Mouse (Mus musculus) embryonic facial prominence, embryonic 11.5 days (tissue): ENCODE measurements at regions not wholly inside any gene's neighbourhood (a gene's known extent, or its start where the extent isn't known, plus 50 kb on each side); places are given as distances from the start of the nearest gene placed in this dataset.

Source experiments
- ATAC-seq: fragments of 200-750 bp; cut with Nextera tagmentation; replicated peaks from 2 replicates; pipeline ENCODE4 v1.8.0; 2017; ENCODE audit warnings: low read depth; ENCODE audit not compliant: insufficient number of reproducible peaks, low FRiP score, low TSS enrichment
- DNase-seq: peaks from one replicate; pipeline ENCODE4 v3.0.0-alpha.2; 2015; ENCODE audit warnings: low spot score
- H3K27ac ChIP-seq: fragments of 300-500 bp; sonication (generic); replicated peaks from 2 replicates; pipeline ENCODE4 v1.5.1; 2014; ENCODE audit warnings: mild to moderate bottlenecking, low read depth, low read length, control low read depth
- H3K27me3 ChIP-seq: fragments of 300-500 bp; sonication (generic); 2 replicates; pipeline ENCODE4 v1.6.1; 2014; ENCODE audit warnings: mild to moderate bottlenecking, low read length, moderate library complexity, mixed read lengths; ENCODE audit not compliant: control insufficient read depth, insufficient read depth
- H3K36me3 ChIP-seq: fragments of 300-500 bp; sonication (generic); replicated peaks from 2 replicates; pipeline ENCODE4 v1.6.1; 2014; ENCODE audit warnings: low read depth, mild to moderate bottlenecking, low read length, moderate library complexity, mixed read lengths; ENCODE audit not compliant: control insufficient read depth, insufficient read depth
- H3K4me1 ChIP-seq: fragments of 300-500 bp; sonication (generic); 2 replicates; pipeline ENCODE4 v1.6.1; 2014; ENCODE audit warnings: low read length, mixed read lengths; ENCODE audit not compliant: control insufficient read depth, insufficient read depth
- H3K4me2 ChIP-seq: fragments of 300-500 bp; sonication (generic); 2 replicates; pipeline ENCODE4 v1.6.1; 2014; ENCODE audit warnings: low read depth, mild to moderate bottlenecking, control low read depth, low read length, moderate library complexity
- H3K4me3 ChIP-seq: fragments of 300-500 bp; sonication (generic); 2 replicates; pipeline ENCODE4 v1.5.1; 2014; ENCODE audit warnings: low read depth, low read length, control low read depth
- H3K9ac ChIP-seq: fragments of 300-500 bp; sonication (generic); replicated peaks from 2 replicates; pipeline ENCODE4 v1.6.1; 2014; ENCODE audit warnings: mild to moderate bottlenecking, control low read depth, low read length
- H3K9me3 ChIP-seq: fragments of 300-500 bp; sonication (generic); replicated peaks from 2 replicates; pipeline ENCODE4 v1.6.1; 2016; ENCODE audit warnings: mild to moderate bottlenecking, low read length, inconsistent platforms, mixed read lengths; ENCODE audit not compliant: control insufficient read depth
- WGBS: fragments of 180-500 bp; shearing (Covaris S2); extraction: QIAGEN DNeasy Blood & Tissue Kit; methylation state at CpG from one replicate; pipeline ENCODE4 v1.1.7; 2014; 5-methylcytosine and 5-hydroxymethylcytosine counted together

GRCm38 (mm10) chr16:53245365-53245764, 791.5 kb upstream of the Alcam start:
- Histone ChIP-seq H3K36me3 (no peaks in the 10 kb centered on the region), H3K9ac (no peak overlapping the region), H3K9me3 (no peaks in the 10 kb centered on the region), H3K4me2 (no peak overlapping the region), H3K27me3 (no peaks in the 10 kb centered on the region), H3K27ac (no peak overlapping the region), H3K4me1 (no peaks in the 10 kb centered on the region), H3K4me3 (no peak overlapping the region)
- no peak for DNase-seq
- WGBS, result 82% methylated on average over 1 of the region's 1 CpGs
- no peak for ATAC-seq

- H3K4me3 ChIP-seq, result no peak overlapping the region
- H3K4me1 ChIP-seq, result no peaks in the 10 kb centered on the region
- ATAC-seq, result no peak
- no peak overlapping the region for H3K27ac ChIP-seq
- H3K27me3 ChIP-seq, result no peaks in the 10 kb centered on the region
- no peaks in the 10 kb centered on the region for H3K9me3 ChIP-seq
- H3K9ac ChIP-seq, result no peak overlapping the region
- 87% methylated on average over 3 of the region's 3 CpGs for WGBS
- no peak for DNase-seq
- no peak overlapping the region for H3K4me2 ChIP-seq
- H3K36me3 ChIP-seq, result no peaks in the 10 kb centered on the region
Observed at GRCm38 (mm10) chr16:53242126-53242537, 788.3 kb upstream of the Alcam start.

GRCm38 (mm10) chr16:53218886-53219285, 765.0 kb upstream of the Alcam start:
- no peaks in the 10 kb centered on the region for H3K36me3 ChIP-seq
- no peak overlapping the region for H3K4me3 ChIP-seq
- no peaks in the 10 kb centered on the region for H3K27me3 ChIP-seq
- H3K4me1 ChIP-seq, result no peaks in the 10 kb centered on the region
- no peak overlapping the region for H3K4me2 ChIP-seq
- no peak overlapping the region for H3K9ac ChIP-seq
- no peaks in the 10 kb centered on the region for H3K9me3 ChIP-seq
- ATAC-seq (no peak), DNase-seq (no peak)
- H3K27ac ChIP-seq, result no peak overlapping the region
- 81% methylated on average over 4 of the region's 4 CpGs for WGBS

GRCm38 (mm10) chr16:53201449-53201848, 747.6 kb upstream of the Alcam start:
- Histone ChIP-seq H3K27ac (no peak overlapping the region), H3K4me1 (no peaks in the 10 kb centered on the region), H3K27me3 (no peaks in the 10 kb centered on the region), H3K9me3 (no peaks in the 10 kb centered on the region), H3K36me3 (no peaks in the 10 kb centered on the region), H3K4me3 (no peak overlapping the region), H3K9ac (no peak overlapping the region), H3K4me2 (no peak overlapping the region)
- ATAC-seq, result no peak
- no peak for DNase-seq
- 43% methylated on average over 1 of the region's 1 CpGs for WGBS

GRCm38 (mm10) chr16:53186444-53186843, 732.6 kb upstream of the Alcam start:
- no peak for DNase-seq
- Histone ChIP-seq H3K36me3 (no peaks in the 10 kb centered on the region), H3K4me3 (no peak overlapping the region), H3K27me3 (no peaks in the 10 kb centered on the region), H3K4me2 (no peak overlapping the region), H3K9me3 (no peaks in the 10 kb centered on the region), H3K4me1 (no peaks in the 10 kb centered on the region), H3K9ac (no peak overlapping the region), H3K27ac (no peak overlapping the region)
- ATAC-seq, result no peak
- WGBS, result 60% methylated on average over 3 of the region's 3 CpGs

GRCm38 (mm10) chr16:53156352-53156751, 702.5 kb upstream of the Alcam start:
- DNase-seq (no peak), ATAC-seq (no peak)
- Histone ChIP-seq H3K27me3 (no peaks in the 10 kb centered on the region), H3K4me3 (no peak overlapping the region), H3K27ac (no peak overlapping the region), H3K4me2 (no peak overlapping the region), H3K9me3 (no peaks in the 10 kb centered on the region), H3K36me3 (no peaks in the 10 kb centered on the region), H3K4me1 (no peaks in the 10 kb centered on the region), H3K9ac (no peak overlapping the region)

- no peak overlapping the region for H3K27ac ChIP-seq
- ATAC-seq (no peak), DNase-seq (no peak)
- H3K9me3 ChIP-seq, result no peaks in the 10 kb centered on the region
- H3K27me3 ChIP-seq, result no peaks in the 10 kb centered on the region
- WGBS, result 88% methylated on average over 2 of the region's 2 CpGs
- H3K4me3 ChIP-seq, result no peak overlapping the region
- H3K4me2 ChIP-seq, result no peak overlapping the region
- H3K4me1 ChIP-seq, result no peaks in the 10 kb centered on the region
- H3K36me3 ChIP-seq, result no peaks in the 10 kb centered on the region
- no peak overlapping the region for H3K9ac ChIP-seq
Observed at GRCm38 (mm10) chr16:53130677-53131076, 676.8 kb upstream of the Alcam start.

- no peak for DNase-seq
Observed at GRCm38 (mm10) chr16:53108726-53109125, 654.9 kb upstream of the Alcam start.

More at GRCm38 (mm10) chr16:53108726-53109125, 654.9 kb upstream of the Alcam start:
- Histone ChIP-seq H3K9ac (no peak overlapping the region), H3K36me3 (no peaks in the 10 kb centered on the region), H3K4me2 (no peak overlapping the region), H3K27ac (no peak overlapping the region), H3K27me3 (no peaks in the 10 kb centered on the region), H3K4me1 (no peaks in the 10 kb centered on the region), H3K9me3 (no peaks in the 10 kb centered on the region), H3K4me3 (no peak overlapping the region)
- WGBS, result 84% methylated on average over 3 of the region's 3 CpGs
- ATAC-seq, result no peak
